Mouse (Mus musculus): ENCODE data around the gene Rxrg.

Gene Rxrg

DNA sequence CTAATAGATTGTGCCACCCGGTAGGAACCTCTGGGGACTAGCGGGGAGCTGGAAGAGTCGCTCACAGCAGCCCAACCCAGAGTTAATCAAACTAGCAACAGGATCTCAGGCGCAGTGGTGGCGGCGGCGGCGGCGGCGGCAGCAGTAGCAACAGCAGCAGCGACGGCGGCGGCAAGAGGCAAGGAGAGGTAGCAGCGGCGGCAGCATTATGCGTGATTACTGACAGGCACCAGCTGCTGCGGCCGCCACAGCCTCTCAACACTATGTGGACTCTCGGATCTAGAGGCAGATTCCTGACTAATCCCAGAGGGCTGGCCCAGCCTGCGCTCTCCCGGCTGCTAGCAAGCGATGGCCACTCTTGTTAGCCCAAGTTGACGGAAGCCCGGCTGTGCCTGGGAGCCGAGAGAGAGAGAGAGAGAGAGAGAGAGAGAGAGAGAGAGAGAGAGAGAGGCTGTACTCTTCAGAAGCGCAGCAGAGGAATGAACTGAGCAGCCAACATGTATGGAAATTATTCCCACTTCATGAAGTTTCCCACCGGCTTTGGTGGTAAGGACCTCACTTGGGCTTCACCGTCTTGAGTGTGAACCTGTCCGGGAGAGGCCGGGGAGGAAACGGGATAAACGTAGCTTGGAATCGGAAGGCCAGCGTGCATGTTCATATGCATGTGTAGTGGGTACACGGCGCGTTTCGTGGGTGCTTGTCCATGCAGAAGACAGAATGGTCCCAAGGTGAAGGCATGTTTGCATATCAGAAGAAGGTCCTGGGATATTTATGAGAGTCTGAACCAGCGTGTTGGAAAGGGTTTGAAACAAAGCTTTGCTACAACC is at the start of gene Rxrg:
Gene Rxrg (plus strand): TSS at position 130 of the 827 bp plus-strand sequence.
- DNase-seq (ENCODE audit: low read depth, low spot score), result peak; percentile 1

GRCm38 (mm10) chr1:167549324-167549723 is 48.9 kb upstream of the Rxrg start:
- DNase-seq (ENCODE audit: low read depth, low spot score), result no peak

DNA sequence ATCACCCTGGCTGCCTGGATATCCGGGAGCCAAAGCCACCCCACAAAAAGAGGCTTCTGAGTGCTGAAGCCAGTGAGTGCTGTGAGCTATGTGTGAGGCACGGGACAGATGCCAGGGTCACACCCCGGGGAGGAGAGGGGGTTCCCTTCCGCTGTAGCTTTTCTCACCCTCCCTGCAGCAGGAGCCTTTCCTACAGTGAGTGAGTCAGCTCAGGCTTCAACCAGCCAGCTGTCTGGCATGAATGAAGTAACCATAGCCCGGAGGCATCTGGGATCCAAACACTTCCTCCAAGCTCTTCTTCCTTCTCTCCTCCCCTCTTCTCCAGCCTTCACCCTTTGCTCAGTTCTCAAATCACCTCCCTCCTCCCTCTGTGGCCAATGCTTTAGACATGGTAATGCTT is 46.6 kb upstream of the Rxrg start:
- DNase-seq (ENCODE audit: low read depth, low spot score), result peak; percentile 15

DNA sequence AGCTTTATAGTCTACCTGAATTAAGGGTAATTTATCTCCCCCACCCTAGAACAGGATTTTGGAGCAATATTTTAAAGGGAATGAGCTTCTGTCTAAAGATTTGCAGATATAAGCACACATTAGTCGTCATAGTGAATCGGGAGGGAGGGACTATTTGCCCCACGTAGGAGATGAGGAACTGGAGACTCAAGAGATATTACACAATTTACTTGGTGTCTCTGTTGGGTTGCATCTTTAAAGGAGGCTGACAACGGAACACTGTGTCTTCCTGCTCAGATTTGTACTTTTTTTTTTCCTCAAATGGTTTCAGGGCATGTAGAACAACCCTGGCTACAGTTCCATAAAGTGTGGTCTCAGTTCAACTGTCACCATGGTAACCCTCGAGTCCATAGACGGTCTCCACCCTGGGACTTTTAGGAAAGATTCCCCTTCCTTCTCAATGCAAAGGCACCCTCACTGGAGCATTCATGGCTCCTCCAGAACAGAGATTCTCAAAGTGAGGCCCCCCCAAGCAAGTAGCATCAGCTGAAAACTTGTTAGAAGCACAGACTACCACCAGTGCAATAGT is 44.1 kb upstream of the Rxrg start:
- DNase-seq (ENCODE audit: low read depth, low spot score), result no peak

DNA sequence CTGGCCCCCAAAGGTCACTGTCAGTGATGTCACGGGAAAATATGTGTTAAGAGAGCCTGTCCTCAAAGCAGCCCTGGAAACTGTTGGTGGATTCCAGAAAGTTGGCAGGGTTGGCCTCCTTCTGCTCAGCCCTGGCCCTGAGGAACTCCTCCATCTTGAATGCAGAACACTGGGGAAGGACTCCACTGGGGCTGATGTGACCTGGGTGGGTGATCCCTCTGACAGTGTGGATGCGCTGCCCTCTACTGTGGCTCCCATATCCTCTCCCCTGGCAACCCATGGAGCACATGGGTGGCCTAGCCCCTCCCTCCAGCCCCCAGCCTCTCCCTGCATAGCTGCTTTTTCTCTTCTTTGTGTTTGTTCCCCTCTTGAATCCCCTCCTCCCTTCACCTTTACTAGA is 31.6 kb upstream of the Rxrg start:
- DNase-seq (ENCODE audit: low read depth, low spot score), result no peak

DNA sequence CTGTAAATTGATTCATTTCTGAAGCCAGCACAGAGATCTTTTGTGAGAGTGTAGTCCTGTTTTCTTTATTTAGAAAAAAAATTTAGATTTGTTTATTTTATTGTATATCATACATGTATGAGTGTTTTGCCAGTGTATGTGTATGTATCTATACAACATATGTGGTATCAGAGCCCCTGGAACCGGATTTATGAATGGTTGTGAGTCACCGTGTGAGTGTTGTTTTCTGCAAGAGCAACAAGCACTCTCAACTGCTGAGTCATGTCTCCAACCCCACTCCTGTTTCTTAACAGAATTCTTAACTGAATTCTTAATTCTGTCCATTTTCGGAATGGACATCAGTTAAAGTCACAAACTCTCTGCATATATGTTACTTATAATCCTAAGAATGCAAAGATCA is 19.1 kb upstream of the Rxrg start:
- DNase-seq (ENCODE audit: low read depth, low spot score), result no peak

DNA sequence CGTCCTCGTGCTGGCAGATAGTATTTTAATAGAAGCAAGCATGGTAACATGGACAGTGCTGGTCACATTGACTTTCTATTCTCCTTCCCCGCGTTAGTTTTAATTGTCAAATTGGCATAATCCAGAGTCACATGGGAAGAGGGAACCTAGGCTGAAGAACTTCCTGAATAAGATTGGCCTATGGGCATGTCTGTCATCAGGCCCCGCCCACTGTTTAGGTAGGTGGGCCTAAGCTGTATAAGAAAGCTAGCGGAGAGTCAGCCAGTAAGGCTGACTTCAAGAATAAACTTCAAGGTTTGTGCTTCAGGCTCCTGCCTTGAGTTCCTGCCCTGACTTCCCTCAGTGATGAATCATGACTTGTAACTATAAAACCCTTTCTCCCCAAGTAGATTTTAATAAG is 15.0 kb upstream of the Rxrg start:
- no peak for DNase-seq (ENCODE audit: low read depth, low spot score)

- DNase-seq (ENCODE audit: low read depth, low spot score), result no peak
Measured at GRCm38 (mm10) chr1:167583888-167584287, 14.3 kb upstream of the Rxrg start.

GRCm38 (mm10) chr1:167588747-167589558 is 9.2 kb upstream of the Rxrg start:
- DNase-seq (ENCODE audit: low read depth, low spot score), result no peak

GRCm38 (mm10) chr1:167592175-167592574 is 6.0 kb upstream of the Rxrg start:
- no peak for DNase-seq (ENCODE audit: low read depth, low spot score)

- no peak for DNase-seq (ENCODE audit: low read depth, low spot score)
Measured at GRCm38 (mm10) chr1:167599211-167599735, 1.1 kb downstream of the Rxrg start.

GRCm38 (mm10) chr1:167608201-167608741 is 10.1 kb downstream of the Rxrg start:
- DNase-seq (ENCODE audit: low read depth, low spot score), result no peak

- no peak for DNase-seq (ENCODE audit: low read depth, low spot score)
Measured at GRCm38 (mm10) chr1:167617131-167617530, 18.9 kb downstream of the Rxrg start.

DNA sequence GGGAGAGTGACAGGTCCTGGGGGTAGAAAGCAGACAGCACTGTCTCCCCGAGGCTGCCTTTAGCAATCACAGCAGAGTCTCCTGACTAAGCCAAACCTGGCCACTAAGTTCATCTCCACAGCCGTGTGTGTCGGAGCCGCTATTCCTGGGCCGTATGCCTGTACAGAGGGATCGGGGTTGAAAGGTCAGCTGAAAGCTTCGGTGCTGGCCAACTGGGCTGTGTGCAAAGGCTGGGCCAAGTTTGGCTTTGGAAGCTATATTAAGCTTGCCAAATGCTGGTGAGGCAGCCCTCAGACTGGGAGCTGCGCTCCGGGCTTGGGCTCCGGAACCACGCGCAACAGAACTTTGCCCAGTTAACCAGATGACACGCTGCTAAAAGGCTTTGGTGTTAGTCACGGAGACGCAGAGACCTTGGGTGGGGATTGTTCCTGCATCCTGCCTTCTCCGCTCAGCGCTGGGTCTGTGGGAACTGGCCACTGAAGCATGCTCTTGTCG is 19.9 kb downstream of the Rxrg start:
- DNase-seq (ENCODE audit: low read depth, low spot score), result no peak

GRCm38 (mm10) chr1:167620206-167620795 is 22.1 kb downstream of the Rxrg start:
- DNase-seq (ENCODE audit: low read depth, low spot score), result no peak

DNA sequence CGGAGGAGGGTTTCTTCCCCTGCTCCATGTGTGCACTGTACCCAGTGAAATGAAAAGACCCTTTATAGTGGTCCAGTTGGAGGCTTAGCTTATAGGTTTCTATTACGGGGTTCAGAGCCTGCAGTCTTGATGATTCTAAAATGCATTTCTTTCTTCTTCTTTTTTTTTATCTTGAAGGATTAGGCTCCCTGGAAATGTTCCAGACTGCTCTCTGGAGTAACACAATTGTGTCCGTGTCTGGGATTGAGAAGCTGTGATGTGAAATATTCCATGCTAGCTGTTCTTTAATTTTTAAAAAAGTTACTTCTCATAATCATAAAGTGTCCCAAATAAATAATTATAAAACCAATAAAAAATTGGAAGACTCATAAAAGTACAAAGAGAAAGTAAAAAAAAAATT is 26.9 kb downstream of the Rxrg start:
- DNase-seq (ENCODE audit: low read depth, low spot score), result no peak

DNA sequence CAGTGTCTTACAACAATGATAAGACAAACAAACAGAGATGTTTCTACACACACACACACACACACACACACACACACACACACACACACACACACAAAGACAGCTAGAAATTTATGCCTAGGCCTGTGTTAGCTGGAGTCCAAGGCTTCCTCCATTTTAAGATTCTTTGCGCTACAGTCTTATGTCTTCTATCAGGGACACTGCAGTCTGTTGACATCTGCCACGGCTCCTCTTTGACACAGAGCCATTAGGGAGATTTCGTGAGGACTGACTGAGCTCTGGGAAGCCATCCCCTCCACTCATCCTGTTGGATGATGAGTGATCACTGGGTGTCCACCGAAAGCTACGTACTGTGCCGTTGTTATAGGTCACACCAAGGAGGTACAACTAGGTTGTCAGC is 33.6 kb downstream of the Rxrg start:
- DNase-seq (ENCODE audit: low read depth, low spot score), result no peak

DNA sequence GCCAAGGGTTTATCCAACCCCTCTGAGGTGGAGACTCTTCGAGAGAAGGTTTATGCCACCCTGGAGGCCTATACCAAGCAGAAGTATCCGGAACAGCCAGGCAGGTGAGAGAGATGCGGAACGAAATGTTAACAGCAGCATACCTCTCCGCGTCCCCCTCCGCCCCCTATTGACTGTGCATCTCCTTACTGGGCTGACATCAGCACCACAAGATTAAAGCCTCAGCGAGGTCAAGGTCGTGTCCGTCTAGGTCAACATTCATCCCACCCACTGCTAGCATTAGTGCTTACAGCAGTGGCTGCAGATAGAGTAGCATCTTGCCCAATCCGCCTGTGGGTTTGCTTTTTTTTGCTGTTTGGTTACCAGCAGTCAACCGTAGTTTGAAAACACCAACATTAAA is 37.5 kb downstream of the Rxrg start:
- no peak for DNase-seq (ENCODE audit: low read depth, low spot score)

DNA sequence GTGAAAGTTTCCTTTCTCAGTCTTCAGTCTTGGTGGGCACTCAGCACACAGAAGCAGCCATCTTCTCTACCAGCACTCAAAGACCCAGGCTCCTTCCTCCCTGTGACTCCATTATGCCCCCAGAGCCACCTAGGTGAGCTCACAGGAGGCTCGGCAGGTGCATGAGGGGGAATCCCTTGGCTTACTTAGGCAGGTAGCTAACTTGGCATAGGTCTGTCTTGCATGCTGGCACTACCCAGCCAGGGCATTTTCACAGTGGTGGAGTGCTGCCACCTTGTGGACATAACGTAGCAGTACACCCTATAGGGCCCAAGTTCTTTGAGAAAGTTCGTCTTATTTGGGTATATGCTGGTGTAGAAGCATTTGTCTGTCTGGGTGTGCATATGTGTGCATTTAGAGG is 38.8 kb downstream of the Rxrg start:
- DNase-seq (ENCODE audit: low read depth, low spot score), result peak; percentile 59

GRCm38 (mm10) chr1:167638053-167638452 is 39.9 kb downstream of the Rxrg start:
- peak; percentile 9 for DNase-seq (ENCODE audit: low read depth, low spot score)

DNA sequence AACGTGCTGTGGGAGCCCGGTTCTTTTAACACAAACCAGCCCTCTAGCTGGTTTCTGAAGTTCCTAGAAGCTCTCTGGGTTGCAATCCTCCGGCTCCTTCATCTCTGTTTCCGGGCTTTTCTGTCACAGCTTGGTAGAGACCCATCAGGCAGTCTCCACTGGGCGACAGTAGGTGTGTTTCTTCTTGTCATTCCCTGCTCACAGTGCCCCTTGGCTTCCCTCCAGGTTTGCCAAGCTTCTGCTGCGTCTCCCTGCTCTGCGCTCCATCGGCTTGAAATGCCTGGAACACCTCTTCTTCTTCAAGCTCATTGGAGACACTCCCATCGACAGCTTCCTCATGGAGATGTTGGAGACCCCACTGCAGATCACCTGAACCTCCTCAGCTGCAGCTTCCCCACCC is 40.7 kb downstream of the Rxrg start:
- DNase-seq (ENCODE audit: low read depth, low spot score), result no peak

Measured in CD4-positive, CD25-positive, alpha-beta regulatory T cell, adult 2 months (primary cell).